Mouse (Mus musculus) CH12.LX (cell line): Measurements from ENCODE around the gene Henmt1. TPM values are rescaled to one million over a fixed set of nuclear protein-coding genes. Genes with fewer than 3 reads are reported as not detected.

Experiments used
- DNase-seq: peaks from one replicate; pipeline ENCODE4 v3.0.0-alpha.2; 2013; ENCODE audit errors: extremely low read depth
- H3K27ac ChIP-seq: 2 replicates; pipeline ENCODE4 v1.5.1; 2012; ENCODE audit warnings: low read depth, mild to moderate bottlenecking, control low read depth, moderate library complexity; ENCODE audit not compliant: insufficient read depth
- H3K27me3 ChIP-seq: replicated peaks from 2 replicates; pipeline ENCODE3; 2012; ENCODE audit warnings: inconsistent platforms
- H3K36me3 ChIP-seq, 2 experiments: replicated peaks in 1 of 2; 2 replicates each; pipeline versions ENCODE3 to v1.6.1; 2012; ENCODE audit warnings: inconsistent platforms in 1 of 2, low read length in 1 of 2, mild to moderate bottlenecking in 1 of 2, mixed read lengths in 1 of 2, moderate library complexity in 1 of 2; ENCODE audit not compliant: control insufficient read depth in 1 of 2, insufficient read depth in 1 of 2
- H3K4me1 ChIP-seq, 2 experiments: 2 replicates each; pipeline ENCODE4 v1.6.1; 2012; ENCODE audit warnings: inconsistent platforms in 1 of 2, moderate library complexity in 1 of 2; ENCODE audit not compliant: insufficient read depth in 2 of 2, control insufficient read depth in 1 of 2
- H3K4me2 ChIP-seq: 2 replicates; pipeline ENCODE4 v1.6.1; 2012; ENCODE audit warnings: low read depth, mild to moderate bottlenecking, control low read depth; ENCODE audit not compliant: poor library complexity, insufficient read depth, severe bottlenecking
- H3K4me3 ChIP-seq, 3 experiments: fragments of 150-350 bp in 1 of 3; sonication (generic) in 1 of 3; replicated peaks in 1 of 3; 2 replicates each; pipeline versions ENCODE3 to v1.5.1; 2011 to 2012; ENCODE audit warnings: low read depth in 2 of 3, low read length in 2 of 3, mild to moderate bottlenecking in 2 of 3, moderate library complexity in 2 of 3, control low read depth in 1 of 3, improper control_type of control experiment in 1 of 3, inconsistent platforms in 1 of 3, mixed read lengths in 1 of 3; ENCODE audit not compliant: poor library complexity in 1 of 3
- H3K79me2 ChIP-seq: replicated peaks from 2 replicates; pipeline ENCODE4 v1.6.1; 2012; ENCODE audit warnings: mild to moderate bottlenecking, moderate library complexity; ENCODE audit not compliant: control insufficient read depth, poor library complexity, insufficient read depth, severe bottlenecking; ENCODE audit errors: extremely low read depth
- H3K9ac ChIP-seq: 2 replicates; pipeline ENCODE4 v1.6.1; 2012; ENCODE audit warnings: low read depth, mild to moderate bottlenecking, control low read depth, moderate library complexity; ENCODE audit not compliant: insufficient read depth
- H3K9me3 ChIP-seq: replicated peaks from 2 replicates; pipeline ENCODE3; 2012; ENCODE audit warnings: low read length, inconsistent platforms, mixed read lengths
- BHLHE40 ChIP-seq: IDR thresholded peaks from 2 replicates; pipeline ENCODE4 v1.6.1; 2011; ENCODE audit warnings: mild to moderate bottlenecking, low read depth, low read length, improper control_type of control experiment
- CHD1 ChIP-seq: IDR thresholded peaks from 2 replicates; pipeline ENCODE4 v1.6.1; 2012; ENCODE audit warnings: low read depth, low read length, improper control_type of control experiment, inconsistent platforms
- CTCF ChIP-seq, 2 experiments: IDR thresholded peaks in 1 of 2; conservative IDR thresholded peaks in 1 of 2; 2 replicates each; pipeline ENCODE4 v1.5.1; 2011 to 2012; ENCODE audit warnings: low read depth in 2 of 2, low read length in 2 of 2, improper control_type of control experiment in 1 of 2, inconsistent platforms in 1 of 2, mild to moderate bottlenecking in 1 of 2, moderate library complexity in 1 of 2
- EP300 ChIP-seq: IDR thresholded peaks from 2 replicates; pipeline ENCODE4 v1.6.1; 2011; ENCODE audit warnings: low read length, improper control_type of control experiment
- MEF2A ChIP-seq: IDR thresholded peaks from 2 replicates; pipeline ENCODE4 v1.6.1; 2014; ENCODE audit warnings: low read depth, mild to moderate bottlenecking, inconsistent platforms, low read length, improper control_type of control experiment, borderline replicate concordance
- MXI1 ChIP-seq: IDR thresholded peaks from 2 replicates; pipeline ENCODE4 v1.6.1; 2011; ENCODE audit warnings: mild to moderate bottlenecking, low read depth, low read length, improper control_type of control experiment
- PAX5 ChIP-seq: IDR thresholded peaks from 2 replicates; pipeline ENCODE4 v1.6.1; 2012; ENCODE audit warnings: low read length, inconsistent platforms, mixed read lengths
- POLR2AphosphoS2 ChIP-seq: IDR thresholded peaks from 2 replicates; pipeline ENCODE4 v1.6.1; 2011; ENCODE audit warnings: low read depth, low read length, improper control_type of control experiment
- RCOR1 ChIP-seq: conservative IDR thresholded peaks from 2 replicates; pipeline ENCODE4 v1.6.1; 2012; ENCODE audit warnings: low read depth, mild to moderate bottlenecking, inconsistent platforms, low read length, improper control_type of control experiment
- UBTF ChIP-seq: IDR thresholded peaks from 2 replicates; pipeline ENCODE4 v1.6.1; 2012; ENCODE audit warnings: low read depth, mild to moderate bottlenecking, inconsistent platforms, low read length, improper control_type of control experiment, moderate library complexity
- USF1 ChIP-seq: IDR thresholded peaks from 2 replicates; pipeline ENCODE4 v1.6.1; 2014; ENCODE audit warnings: low read depth, mild to moderate bottlenecking, inconsistent platforms, low read length, improper control_type of control experiment
- ZKSCAN1 ChIP-seq: IDR thresholded peaks from 2 replicates; pipeline ENCODE4 v1.6.1; 2012; ENCODE audit warnings: low read depth, inconsistent platforms, low read length, improper control_type of control experiment, borderline replicate concordance
- dilution Hi-C: fragments of 300-500 bp; cut with MboI; formaldehyde crosslinking; loops from 2 replicates; pipeline ENCODE4 v1.14.3; 2020; ENCODE audit warnings: low sequenced_read_pairs; ENCODE audit not compliant: extremely low pct_unique_long_range_greater_than_20kb, extremely low pct_ligation_motif_present
- in situ Hi-C: fragments of 300-500 bp; cut with MboI; formaldehyde crosslinking; loops from 3 replicates; pipeline ENCODE4 v1.14.3; 2019; ENCODE audit warnings: low sequenced_read_pairs, low pct_ligation_motif_present, low pct_unique_long_range_greater_than_20kb, mixed read lengths
- polyA plus RNA-seq: library from polyadenylated mRNA; unstranded; fragments of >175 nt; gene quantifications from 2 replicates; pipeline ENCODE4 v1.2.1, GENCODE M21; 2012; ENCODE audit warnings: low read depth; ENCODE audit not compliant: insufficient read length
- total RNA-seq, 2 experiments: library from RNA; depleted of rRNA; stranded (reverse); fragments of 300-350 nt in 1 of 2; fragments of >200 nt in 1 of 2; gene quantifications; 2 replicates each; pipeline ENCODE4 v1.2.3; 2012 to 2014

Gene Henmt1
- total and polyA plus RNA-seq, 3 experiments, result not detected

DNA sequence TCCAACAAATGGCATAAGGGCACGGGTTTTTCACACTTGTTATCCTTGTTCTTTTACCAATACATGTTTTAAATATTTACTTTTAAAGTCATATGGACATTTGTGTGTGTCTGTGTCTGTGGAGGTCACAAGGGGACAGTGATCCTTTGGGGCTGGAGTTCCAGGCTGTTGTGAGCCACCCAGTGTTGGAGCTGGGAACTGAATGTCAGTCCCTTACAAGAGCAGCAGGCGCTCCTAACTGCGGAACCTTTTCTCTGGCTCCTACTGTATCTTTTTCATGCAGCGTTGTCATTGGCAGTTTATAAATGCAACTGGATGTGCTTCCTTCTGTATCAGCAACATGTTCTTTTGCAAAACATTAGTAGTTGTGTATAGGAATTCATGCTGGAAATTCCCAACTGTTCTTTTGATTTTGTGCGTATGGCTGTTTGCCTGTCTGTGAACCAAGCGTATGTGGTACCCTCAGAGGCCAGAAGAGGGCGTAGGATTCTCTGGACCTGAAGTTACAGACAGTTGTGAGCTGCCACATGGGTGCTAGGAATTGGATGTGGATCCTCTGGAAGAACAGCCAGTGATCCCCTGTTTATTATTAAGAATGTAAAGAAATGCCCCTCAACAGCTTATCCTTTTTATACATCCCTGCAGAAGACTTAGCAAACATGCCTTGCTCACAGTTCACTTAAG, 24.8 kb downstream of the Henmt1 start:
- Histone ChIP-seq H3K9me3 (no peaks in the 10 kb centered on the region), H3K9ac (no peak overlapping the region), H3K27me3 (no peaks in the 10 kb centered on the region), H3K36me3 (no peaks in the 10 kb centered on the region), H3K4me2 (no peak overlapping the region), H3K27ac (no peak overlapping the region), H3K4me3 (no peak overlapping the region), H3K4me1 (no peaks in the 10 kb centered on the region), H3K79me2 (no peaks in the 10 kb centered on the region)
- dilution Hi-C loops, result no loop called here
- in situ Hi-C loops, result no loop called here
- TF ChIP-seq CTCF (conservative IDR thresholded peaks at IDR 0.05 in 1 of 2, IDR thresholded peaks at IDR 0.05 in 1 of 2; ENCODE audit: low read depth in 2 of 2, low read length in 2 of 2) (peak in 1 of 2 experiments; percentile 38; a peak in 3 of 4 replicates), RCOR1 (no peak)
- DNase-seq, result peak; percentile 5

DNA sequence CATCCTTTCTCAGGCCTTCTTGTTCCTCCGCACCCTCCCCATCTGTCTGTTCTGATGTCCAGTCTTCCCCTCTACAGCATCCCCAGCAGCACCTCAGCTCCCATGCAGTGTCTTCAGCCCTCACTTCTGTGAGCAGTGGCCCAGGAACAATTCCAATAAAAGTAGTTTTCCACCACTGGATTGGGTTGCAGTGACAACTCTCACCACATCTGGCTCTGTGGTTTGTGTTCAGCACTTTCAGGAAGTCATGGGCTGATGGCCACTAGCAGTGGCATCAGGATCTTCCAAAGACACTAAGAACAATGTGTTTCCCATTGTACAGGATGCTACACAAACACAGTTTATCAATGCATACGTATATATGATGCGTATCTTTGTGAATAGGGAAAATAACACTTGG, 26.4 kb downstream of the Henmt1 start:
- Histone ChIP-seq H3K36me3 (peaks cover 0 to 2% of the 10 kb centered on the region in 2 experiments), H3K9ac (no peak overlapping the region), H3K9me3 (no peaks in the 10 kb centered on the region), H3K4me3 (no peak overlapping the region), H3K4me2 (no peak overlapping the region), H3K79me2 (no peaks in the 10 kb centered on the region), H3K27me3 (no peaks in the 10 kb centered on the region), H3K4me1 (no peaks in the 10 kb centered on the region), H3K27ac (no peak overlapping the region)
- TF ChIP-seq EP300 (no peak), BHLHE40 (no peak), CTCF (conservative IDR thresholded peaks at IDR 0.05 in 1 of 2, IDR thresholded peaks at IDR 0.05 in 1 of 2; ENCODE audit: low read depth in 2 of 2, low read length in 2 of 2) (no peak), MEF2A (no peak), PAX5 (no peak), UBTF (no peak), CHD1 (no peak)
- no peak for DNase-seq
- in situ Hi-C loops, result no loop called here
- dilution Hi-C loops, result no loop called here

DNA sequence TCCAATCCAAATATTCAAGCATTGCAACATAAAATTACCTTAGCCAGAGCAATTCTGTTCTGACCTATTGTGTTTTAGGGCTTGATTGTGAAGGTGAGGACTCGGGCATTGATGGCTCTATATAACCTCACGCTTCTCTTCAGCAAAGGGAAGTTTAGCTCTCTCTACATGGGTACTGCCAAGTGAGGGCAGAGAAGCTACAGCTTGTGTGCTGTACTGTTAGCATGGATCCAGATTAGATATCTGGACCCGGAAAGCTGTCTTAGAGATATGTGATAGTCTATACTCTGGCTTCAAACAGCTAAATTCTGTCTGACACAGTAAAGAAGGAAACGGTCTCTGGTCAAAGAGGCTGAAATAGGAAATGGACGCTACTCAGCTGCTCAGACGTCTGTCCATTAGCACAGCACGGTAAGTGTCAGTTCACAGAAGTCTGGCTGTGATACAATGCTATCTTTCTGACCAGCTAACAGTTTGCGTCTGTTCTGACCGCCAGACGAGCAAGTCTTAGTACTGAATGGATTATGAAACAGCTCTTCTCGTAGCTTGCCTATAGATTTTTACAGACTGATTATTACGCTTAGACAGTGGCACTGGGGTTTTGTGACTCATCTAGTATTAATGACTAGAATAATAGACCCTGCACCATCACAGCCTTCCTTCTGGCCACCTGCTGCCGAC, 34.4 kb downstream of the Henmt1 start:
- dilution Hi-C loops (no loop called here), in situ Hi-C loops (no loop called here)
- H3K9me3 ChIP-seq, result no peaks in the 10 kb centered on the region
- no peak for DNase-seq
- H3K27ac ChIP-seq, result no peak overlapping the region
- TF ChIP-seq BHLHE40 (no peak), ZKSCAN1 (no peak), UBTF (no peak), POLR2AphosphoS2 (no peak), MXI1 (no peak), EP300 (no peak), USF1 (no peak), MEF2A (no peak), PAX5 (no peak)
- peaks cover 4 to 11% of the 10 kb centered on the region in 2 experiments; a peak in 3 of 4 replicates for H3K4me1 ChIP-seq
- H3K36me3 ChIP-seq, result peaks cover 0 to 25% of the 10 kb centered on the region in 2 experiments
- H3K79me2 ChIP-seq, result no peaks in the 10 kb centered on the region
- H3K27me3 ChIP-seq, result no peaks in the 10 kb centered on the region
- no peak overlapping the region for H3K4me3 ChIP-seq
- no peak overlapping the region for H3K4me2 ChIP-seq
- H3K9ac ChIP-seq, result no peak overlapping the region
